Mouse (Mus musculus): ENCODE results near the gene Cmc4. TPM values are rescaled to one million over a fixed set of nuclear protein-coding genes. Genes with fewer than 3 reads are reported as not detected.

The Cmc4 gene
- polyA plus RNA-seq, 1 experiment, result 7.7 TPM

DNA sequence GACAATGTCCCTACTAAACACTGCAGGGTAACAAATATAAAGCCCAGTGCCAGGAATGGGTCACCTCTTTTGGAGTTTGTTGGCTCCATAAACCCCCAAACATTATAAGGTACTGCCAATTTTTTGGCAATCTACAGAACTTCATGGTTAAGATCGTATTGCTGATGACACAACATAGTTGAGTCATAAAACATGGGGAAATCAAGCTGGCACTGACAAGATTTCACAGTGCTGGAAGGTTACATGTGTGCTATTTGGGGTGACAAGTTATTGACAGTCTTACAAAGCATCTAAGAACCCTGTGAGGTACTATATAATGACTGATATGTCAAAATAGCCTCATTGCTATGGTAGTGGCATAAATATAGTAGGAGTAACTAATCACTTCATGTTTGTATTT is 35.2 kb downstream of the Cmc4 start:
- no peak overlapping the region for H3K4me3 ChIP-seq (replicated peaks; ENCODE audit: control insufficient read depth, low read depth, low read length)
- TF ChIP-seq CTCF (IDR thresholded peaks at IDR 0.05; ENCODE audit: control insufficient read depth, insufficient read depth, low read length), result no peak
- no peak for TF ChIP-seq POLR2A (IDR thresholded peaks at IDR 0.05; ENCODE audit: borderline replicate concordance, control insufficient read depth, low read depth, low read length)
- no peak overlapping the region for H3K27ac ChIP-seq (ENCODE audit: control insufficient read depth, insufficient read depth, low read depth, low read length, poor library complexity)
- 43% methylated on average over 1 of the region's 1 CpGs for WGBS
- no peaks in the 10 kb centered on the region for H3K4me1 ChIP-seq (ENCODE audit: control insufficient read depth, insufficient read depth, low read length)

DNA sequence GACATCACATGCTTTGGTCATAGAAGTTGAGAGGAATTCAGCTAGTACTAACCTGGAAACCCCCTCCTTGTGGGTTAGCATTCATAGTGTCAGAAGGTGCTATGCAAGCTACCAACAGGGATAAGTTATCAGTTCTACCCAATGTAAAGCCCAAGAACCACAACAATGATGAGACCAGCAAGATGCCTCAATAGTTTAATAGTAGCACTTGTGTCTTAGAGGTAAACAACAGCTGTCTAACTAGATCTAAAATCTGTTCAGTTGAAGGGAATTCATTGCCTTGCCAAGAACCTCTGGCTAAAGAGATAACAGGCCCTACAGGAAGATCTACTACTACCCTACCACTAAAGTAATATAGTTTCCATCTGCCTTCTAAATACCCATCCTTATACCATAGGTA is 39.6 kb downstream of the Cmc4 start:
- TF ChIP-seq CTCF (IDR thresholded peaks at IDR 0.05; ENCODE audit: control insufficient read depth, insufficient read depth, low read length), result no peak
- TF ChIP-seq POLR2A (IDR thresholded peaks at IDR 0.05; ENCODE audit: borderline replicate concordance, control insufficient read depth, low read depth, low read length), result no peak
- Histone ChIP-seq H3K4me3 (replicated peaks; ENCODE audit: control insufficient read depth, low read depth, low read length) (no peak overlapping the region), H3K4me1 (ENCODE audit: control insufficient read depth, insufficient read depth, low read length) (no peaks in the 10 kb centered on the region), H3K27ac (ENCODE audit: control insufficient read depth, insufficient read depth, low read depth, low read length, poor library complexity) (no peak overlapping the region)

DNA sequence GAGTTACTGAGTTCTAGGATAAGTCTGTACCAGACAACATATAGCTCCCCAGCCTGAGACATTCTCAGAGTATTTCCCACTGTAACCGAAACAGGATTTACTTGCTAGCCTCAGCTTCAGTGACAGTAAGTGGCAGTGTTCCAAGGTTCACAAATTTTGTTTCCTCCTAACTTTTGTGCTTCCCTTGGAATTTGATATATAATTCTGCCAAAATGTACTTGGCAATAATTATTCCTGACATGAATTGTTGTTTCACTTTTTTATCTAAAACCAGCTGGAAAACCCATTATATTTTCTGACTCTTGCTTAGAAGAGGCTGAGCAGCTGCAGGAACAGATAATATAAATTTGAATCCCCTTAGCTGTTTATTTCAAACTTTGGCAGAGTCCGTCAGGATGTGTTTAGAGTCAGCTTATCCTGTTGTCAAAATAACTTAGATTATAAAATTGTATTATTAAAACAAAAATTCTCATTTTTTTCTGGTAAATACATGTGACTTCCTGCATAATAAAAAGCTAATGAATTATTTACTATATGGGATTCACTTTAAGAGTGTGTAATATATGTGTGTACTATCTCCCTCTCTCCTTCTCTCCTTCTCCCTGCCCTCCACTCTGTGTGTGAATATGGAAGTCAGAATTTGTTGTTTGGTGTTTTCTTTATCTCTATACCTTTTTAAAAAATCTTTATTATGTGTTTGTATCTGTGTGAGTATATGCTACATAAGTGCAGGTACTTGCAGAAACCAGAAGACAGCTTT is 43.5 kb downstream of the Cmc4 start:
- H3K4me1 ChIP-seq (ENCODE audit: control insufficient read depth, insufficient read depth, low read length), result no peaks in the 10 kb centered on the region
- 60% methylated on average over 2 of the region's 2 CpGs for WGBS
- TF ChIP-seq POLR2A (IDR thresholded peaks at IDR 0.05; ENCODE audit: borderline replicate concordance, control insufficient read depth, low read depth, low read length) (no peak), CTCF (IDR thresholded peaks at IDR 0.05; ENCODE audit: control insufficient read depth, insufficient read depth, low read length) (no peak)
- no peak overlapping the region for H3K27ac ChIP-seq (ENCODE audit: control insufficient read depth, insufficient read depth, low read depth, low read length, poor library complexity)
- no peak overlapping the region for H3K4me3 ChIP-seq (replicated peaks; ENCODE audit: control insufficient read depth, low read depth, low read length)

DNA sequence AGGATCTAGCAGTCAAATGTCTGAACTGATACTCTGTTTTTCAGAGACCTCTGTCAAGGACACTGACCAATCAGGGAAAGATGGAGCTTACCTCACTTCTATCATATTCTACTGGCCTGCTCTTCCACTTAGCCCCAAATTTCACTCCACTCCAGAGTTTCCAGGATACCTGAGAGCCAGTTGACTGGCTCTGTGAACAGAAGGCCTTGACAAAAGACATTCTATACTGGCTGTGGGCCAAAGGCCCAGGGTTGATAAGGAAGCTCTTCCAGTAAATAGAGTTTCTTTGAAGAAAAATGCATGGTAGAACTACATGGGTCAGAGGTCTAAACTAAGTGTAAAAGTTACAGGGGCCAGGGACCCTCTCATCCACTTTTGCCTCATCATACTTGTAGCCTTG is 46.2 kb downstream of the Cmc4 start:
- Histone ChIP-seq H3K27ac (ENCODE audit: control insufficient read depth, insufficient read depth, low read depth, low read length, poor library complexity) (no peak overlapping the region), H3K4me1 (ENCODE audit: control insufficient read depth, insufficient read depth, low read length) (no peaks in the 10 kb centered on the region)
- TF ChIP-seq POLR2A (IDR thresholded peaks at IDR 0.05; ENCODE audit: borderline replicate concordance, control insufficient read depth, low read depth, low read length), result no peak
- no peak for TF ChIP-seq CTCF (IDR thresholded peaks at IDR 0.05; ENCODE audit: control insufficient read depth, insufficient read depth, low read length)

More for the DNA sequence above, 46.2 kb downstream of the Cmc4 start:
- H3K4me3 ChIP-seq (replicated peaks; ENCODE audit: control insufficient read depth, low read depth, low read length), result no peak overlapping the region

Other genes starting within 250 kb of the Cmc4 start
- gene Fundc2, start 34.2 kb downstream of the Cmc4 start, polyA plus RNA-seq (2011; ENCODE audit: insufficient read depth, insufficient read length, low replicate concordance, missing spikeins), result 16.5 and 34.2 TPM in 2 replicates
- gene F8, start 34.0 kb downstream of the Cmc4 start, polyA plus RNA-seq (2011; ENCODE audit: insufficient read depth, insufficient read length, low replicate concordance, missing spikeins), result 0.27 and 1.3 TPM in 2 replicates
- gene Mtcp1, start within 50 bp of the Cmc4 start, polyA plus RNA-seq (2011; ENCODE audit: insufficient read depth, insufficient read length, low replicate concordance, missing spikeins), result 3.4 and 7.7 TPM in 2 replicates
- gene Brcc3, start within 50 bp of the Cmc4 start, polyA plus RNA-seq (2011; ENCODE audit: insufficient read depth, insufficient read length, low replicate concordance, missing spikeins), result 9.0 and 18.4 TPM in 2 replicates
- 34.6 and 40.7 TPM in 2 replicates for gene Vbp1, start 97.7 kb upstream of the Cmc4 start, polyA plus RNA-seq (2011; ENCODE audit: insufficient read depth, insufficient read length, low replicate concordance, missing spikeins)
- not detected in 2 replicates for gene Rab39b, start 161.6 kb upstream of the Cmc4 start, polyA plus RNA-seq (2011; ENCODE audit: insufficient read depth, insufficient read length, low replicate concordance, missing spikeins)